Mouse (Mus musculus): ENCODE data around the gene Zfp988.

The Zfp988 gene

DNA sequence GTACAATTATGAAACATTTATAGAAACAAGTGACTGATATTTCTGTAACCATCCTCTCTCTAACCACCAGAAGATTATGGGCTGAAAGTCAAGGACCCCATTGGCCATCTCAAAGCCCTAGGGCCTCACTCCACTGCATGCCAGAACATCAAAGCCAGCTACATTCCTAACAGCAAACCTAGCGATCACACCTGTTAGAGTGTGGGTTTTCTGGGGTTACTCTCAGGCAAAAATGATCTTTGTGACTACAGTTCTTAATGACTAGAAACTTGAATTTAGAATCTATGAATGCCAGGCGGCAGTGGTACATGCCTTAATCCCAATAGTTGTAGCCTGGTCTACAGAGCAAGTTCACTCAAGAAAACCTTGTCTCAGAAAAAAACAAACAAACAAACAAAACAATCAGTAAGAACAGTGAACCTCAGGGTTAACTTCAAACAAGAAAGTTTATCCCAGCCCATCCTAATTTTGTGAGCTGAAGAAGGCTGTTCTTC lies 39.6 kb downstream of the Zfp988 start:
- WGBS, result 88% methylated on average over 2 of the region's 2 CpGs

DNA sequence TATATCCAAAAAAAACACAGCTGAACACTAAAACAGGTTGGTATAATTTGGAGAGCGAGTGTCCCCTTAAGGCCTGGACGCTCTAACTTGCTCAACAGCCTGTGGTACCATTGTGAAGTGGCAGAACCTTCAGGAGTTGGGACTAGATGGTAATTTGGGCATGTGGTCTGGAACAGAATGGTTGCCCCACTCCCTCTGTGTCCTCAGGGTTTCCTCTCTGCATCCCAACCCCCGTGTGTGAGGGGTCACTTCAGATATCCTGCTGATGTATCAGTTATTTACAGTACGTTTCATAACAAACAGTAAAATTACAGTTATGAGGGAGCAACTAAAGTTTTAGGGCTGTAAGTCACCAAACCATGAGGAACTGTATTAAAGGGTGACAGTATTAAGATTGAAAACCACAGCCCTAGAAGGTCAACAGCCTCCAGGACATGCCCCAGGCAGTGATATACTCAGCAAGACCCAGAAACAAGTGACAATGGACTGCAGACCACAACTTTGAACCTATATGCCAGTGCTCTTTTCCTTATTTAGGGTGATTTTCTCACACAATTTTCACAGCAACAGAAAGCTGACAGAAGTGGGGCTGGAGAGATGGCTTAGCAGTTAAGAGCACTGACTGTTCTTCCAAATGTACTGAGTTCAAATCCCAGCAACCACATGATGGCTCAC lies 41.0 kb downstream of the Zfp988 start:
- 64% methylated on average over 4 of the region's 4 CpGs for WGBS

DNA sequence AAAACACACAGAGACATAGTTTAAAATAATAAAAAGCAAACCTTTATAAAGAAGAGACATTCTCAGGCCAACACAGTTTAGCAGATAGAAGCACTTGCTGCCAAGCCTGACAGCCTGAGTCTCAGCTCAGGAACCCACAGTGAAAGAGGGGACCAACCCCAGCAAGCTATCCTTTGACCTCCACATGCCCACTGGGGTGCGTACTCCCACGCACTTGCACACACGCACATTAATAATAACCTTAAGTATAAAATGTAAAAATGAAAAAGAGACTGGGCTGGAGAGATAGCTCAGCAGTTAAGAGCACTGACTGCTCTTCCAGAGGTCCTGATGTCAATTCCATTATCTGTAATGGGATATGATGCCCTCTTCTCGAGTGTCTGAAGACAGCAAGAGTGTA lies 41.8 kb downstream of the Zfp988 start:
- WGBS, result 73% methylated on average over 4 of the region's 4 CpGs

DNA sequence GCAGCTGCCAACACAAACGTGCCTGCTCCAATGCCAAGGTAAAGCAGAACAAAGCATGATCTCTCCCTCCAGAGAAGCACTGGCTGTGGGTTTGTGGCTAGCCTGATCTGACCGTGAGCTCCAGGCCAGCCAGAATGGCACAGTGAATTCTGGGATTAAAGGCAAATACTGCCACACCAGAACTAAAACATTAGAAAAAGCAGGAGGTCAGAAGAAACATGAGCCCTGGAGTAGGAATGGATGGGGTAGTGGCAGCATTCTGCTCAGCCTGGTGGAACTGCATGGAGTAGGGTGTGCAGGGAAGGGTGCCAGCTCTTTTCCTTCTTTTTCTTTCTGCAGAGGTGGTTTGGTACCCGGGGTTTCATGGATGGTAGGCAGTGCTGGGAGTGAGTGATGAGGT lies 42.4 kb downstream of the Zfp988 start:
- 89% methylated on average over 2 of the region's 3 CpGs for WGBS

DNA sequence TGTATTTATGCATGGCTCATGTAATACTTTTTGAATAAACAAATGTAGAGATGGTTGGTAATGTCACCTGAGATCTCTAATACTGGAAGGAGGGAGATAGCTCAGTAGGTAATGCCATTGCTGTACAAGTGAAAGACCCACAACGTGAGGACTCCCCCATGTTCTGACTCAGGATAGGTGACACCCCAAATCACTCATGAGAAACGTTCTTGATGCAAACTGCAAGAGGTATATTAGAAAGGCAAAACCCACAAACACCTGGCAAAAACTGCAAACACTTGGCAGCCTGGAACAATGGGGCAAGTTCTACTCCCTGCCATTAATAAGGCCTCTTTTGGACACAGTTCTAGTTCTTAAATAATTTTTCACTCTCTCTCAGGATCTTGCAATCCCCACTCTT lies 42.9 kb downstream of the Zfp988 start:
- 74% methylated on average over 2 of the region's 2 CpGs for WGBS

DNA sequence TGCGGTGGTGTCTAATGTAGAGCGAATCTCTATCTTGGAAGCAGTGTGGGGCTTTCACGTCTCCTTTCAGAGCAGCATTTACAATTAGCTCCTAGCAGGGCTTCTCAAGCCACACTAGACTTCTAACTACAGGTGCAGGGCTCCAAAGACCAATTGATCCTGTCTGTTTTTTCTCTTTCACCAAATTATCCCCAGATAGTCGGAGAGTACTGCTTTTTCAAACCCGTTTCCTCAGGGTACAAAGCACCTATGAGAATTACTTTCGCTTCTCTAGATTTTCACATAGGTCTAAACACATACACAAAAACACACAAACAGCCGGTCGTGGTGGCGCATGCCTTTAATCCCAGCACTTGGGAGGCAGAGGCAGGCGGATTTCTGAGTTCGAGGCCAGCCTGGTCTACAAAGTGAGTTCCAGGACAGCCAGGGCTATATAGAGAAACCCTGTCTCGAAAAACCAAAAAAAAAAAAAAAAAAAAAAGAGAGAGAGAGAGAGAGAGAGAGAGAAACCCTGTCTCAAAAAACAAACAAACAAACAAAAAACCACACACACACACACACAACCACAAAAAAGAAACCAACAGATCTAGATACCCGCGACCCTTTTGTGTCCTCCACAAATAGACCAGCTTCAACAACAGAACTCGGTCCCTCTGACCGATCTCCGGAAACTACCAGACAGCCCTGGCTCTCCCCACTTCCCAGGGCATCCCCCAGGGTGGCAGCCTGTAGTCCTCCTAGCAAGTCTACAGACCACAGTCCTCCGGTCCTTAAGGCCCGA lies 43.6 kb downstream of the Zfp988 start:
- 89% methylated on average over 18 of the region's 19 CpGs for WGBS

DNA sequence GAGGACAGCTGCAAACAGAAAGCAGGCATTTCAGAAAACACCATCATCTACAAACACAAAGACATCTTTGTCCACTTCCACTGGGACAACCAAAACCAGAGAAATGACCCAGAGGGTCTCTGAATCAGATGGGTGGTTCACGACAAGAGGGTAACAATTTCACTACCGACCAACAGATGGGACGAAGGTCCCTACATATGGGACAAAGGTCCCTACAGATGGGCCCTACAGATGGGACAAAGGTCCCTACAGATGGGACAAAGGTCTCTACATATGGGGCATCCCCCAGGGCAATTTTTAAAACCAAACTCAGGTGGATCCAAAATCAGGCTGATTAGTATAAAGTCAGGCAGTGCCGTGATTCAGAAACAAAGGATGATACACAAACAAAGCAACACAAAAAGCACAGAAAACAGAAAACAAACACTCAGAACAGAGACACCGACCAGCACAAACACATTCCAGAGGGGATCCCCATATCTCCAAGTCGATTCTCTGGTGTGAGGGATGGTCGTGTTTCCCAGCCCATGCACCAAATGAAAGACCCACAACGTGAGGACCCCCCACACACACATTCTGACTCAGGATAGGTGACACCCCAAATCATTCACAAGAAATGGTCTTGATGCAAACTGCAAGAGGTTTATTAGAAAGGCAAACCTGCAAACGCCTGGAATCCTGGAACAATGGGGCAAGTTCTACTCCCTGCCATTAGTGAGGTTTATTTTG lies 44.4 kb downstream of the Zfp988 start:
- 79% methylated on average over 9 of the region's 9 CpGs for WGBS

DNA sequence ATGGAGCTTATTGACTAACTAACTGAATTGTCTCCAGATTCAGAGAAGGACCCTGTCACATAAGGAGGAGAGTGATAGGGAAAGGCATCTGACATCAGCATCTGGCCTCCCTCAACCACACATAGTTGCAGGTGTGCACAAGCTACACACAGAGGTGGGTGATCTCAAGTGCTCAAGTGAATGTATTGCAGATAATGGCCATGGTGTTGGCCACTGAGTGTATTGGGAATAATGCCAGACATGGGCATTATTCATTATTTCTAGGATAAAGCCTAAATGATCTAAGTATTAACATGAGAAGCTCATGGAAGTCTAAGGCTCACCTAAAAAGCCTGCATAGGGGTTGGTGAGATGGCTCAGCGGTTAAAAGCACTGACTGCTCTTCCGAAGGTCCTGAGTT lies 45.1 kb downstream of the Zfp988 start:
- WGBS, result 82% methylated on average over 2 of the region's 2 CpGs

DNA sequence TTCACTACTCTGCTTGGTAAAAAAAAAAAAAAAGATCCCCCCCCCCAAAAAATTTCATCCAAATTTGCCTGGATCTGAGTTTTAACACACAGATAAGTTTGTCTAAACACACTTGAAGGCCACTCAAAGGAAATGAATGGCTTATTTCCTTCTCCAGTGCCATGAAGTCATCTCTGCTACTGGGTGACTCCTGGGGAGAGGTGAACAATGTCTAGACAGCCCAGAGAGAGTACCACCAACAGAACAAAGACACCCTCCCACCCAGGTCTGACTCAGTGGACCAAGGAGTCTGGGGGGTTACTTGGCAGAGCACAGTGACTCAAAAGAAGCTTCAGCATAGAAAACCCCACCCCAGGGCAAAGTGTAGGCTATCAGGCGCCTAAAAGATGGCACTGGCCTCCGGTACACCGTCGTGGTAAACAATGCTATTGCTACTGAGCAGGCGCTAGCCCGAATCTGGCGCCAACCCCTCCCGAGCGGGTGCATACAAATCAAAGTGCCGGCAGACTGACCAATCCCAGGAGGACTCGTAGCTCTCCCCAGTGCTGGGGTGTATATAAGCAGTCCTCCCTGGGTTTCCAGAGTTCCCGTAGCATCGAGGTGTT lies 46.0 kb downstream of the Zfp988 start:
- 82% methylated on average over 11 of the region's 13 CpGs for WGBS

DNA sequence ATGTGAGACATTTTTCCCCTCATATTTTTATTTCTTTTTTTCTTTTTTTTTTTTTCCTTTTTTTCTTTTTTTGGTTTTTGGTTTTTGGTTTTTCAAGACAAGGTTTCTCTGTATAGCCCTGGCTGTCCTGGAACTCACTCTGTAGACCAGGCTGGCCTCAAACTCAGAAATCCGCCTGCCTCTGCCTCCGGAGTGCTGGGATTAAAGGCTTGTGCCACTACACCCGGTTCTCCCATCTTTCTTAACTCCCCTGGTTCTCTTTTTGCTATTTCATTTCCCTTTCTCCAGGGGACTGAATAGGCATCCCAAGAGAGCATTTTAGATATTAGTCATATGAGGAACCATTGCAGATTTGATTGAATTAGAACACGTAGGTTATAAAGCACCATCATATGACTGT lies 48.2 kb downstream of the Zfp988 start:
- WGBS, result 80% methylated on average over 4 of the region's 4 CpGs

DNA sequence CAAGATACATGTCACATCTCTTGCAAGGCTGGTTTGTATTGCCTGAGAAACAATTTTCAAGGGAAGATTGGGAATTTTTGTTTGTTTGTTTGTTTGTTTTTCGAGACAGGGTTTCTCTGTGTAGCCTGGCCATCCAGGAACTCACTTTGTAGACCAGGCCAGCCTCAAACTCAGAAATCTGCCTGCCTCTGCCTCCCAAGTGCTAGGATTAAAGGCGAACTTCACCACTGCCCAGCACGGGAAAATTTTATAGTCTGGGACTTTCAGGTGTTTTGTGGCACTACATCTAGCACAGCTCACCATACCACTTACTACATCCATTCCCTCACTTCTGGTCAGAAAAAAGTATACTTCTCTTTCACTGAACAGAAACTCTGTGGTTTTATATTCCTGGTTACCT lies 50.6 kb downstream of the Zfp988 start:
- WGBS, result no CpG with 5 or more reads among the region's 3 CpGs

DNA sequence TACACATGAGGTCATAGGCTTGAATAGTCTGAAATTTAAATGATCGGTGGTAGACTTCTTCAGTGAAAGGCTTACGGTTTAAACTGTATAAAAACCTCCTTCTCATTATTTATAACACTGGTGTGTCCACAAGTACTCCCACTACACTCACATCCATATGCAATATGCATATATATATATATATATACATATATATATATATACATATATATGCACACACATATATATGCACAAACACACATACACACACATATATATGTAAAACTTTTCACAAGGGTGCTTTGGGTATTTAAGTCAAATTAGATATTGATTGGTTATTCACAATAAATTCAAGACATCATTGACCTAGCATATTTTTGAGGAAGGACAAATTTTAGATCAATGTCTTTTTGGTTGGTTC lies 51.7 kb downstream of the Zfp988 start:
- WGBS, result no CpG with 5 or more reads among the region's 2 CpGs

DNA sequence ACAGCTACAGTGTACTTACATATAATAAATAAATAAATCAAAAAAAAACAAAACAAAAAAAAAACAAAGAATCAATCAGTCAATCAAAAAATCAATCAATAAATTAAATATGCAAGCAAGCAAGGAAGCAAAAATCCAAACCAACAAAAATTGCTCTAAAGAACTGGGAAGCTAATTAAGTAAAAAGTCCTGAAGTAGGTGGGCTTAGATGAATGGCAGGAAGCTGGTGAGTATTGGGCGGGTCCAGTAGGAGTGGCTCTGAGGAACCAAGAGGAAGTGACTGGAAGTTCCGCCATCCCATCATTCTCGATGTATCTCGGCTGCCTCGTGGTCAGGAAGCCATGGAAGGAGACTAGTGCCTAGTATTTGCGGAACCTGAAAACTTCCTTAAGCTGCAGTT lies 55.5 kb downstream of the Zfp988 start, which contains the start of gene Zfp978:
Zfp978 (plus strand) TSS at position 301 of the 400 bp plus-strand sequence.
- no CpG with 5 or more reads among the region's 6 CpGs for WGBS

DNA sequence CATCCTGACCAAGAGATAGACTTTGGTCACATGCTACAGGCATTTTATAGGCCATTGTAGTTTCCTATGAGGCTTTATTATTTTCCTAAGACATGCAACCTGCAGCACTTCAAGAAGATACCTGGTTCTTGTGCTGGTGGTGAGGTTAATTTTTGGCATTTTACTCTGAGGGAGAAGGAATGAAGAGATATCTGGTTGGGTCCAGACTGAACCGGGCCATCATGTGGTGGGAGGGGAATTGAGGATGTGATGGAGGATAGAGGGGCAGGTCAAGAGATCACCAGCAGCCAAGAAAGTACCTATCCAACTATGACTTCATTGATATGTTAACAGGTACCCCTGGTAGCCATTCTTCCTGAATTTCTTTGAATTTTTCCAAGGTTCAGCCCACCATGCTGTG lies 56.4 kb downstream of the Zfp988 start:
- WGBS, result no CpG with 5 or more reads among the region's 1 CpGs

DNA sequence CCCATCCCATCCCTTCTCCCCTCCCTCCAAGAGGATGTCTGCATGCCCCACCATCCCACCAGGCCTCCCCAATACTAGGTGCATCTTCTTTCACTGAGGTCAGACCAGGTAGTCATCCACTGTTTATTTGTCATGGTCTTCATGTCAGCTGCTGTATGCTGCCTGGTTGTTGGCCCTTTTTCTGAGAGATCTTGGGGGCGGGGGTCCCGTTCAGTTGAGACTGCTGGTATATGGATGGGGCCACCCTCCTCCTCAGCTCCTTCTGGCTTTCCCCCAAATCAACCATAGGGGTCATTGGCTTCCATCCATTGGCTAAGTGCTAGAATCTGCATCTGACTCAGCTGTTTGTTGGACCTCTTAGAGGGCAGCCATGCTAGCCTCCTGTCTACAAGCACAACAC lies 64.1 kb downstream of the Zfp988 start:
- WGBS, result no CpG with 5 or more reads among the region's 2 CpGs

DNA sequence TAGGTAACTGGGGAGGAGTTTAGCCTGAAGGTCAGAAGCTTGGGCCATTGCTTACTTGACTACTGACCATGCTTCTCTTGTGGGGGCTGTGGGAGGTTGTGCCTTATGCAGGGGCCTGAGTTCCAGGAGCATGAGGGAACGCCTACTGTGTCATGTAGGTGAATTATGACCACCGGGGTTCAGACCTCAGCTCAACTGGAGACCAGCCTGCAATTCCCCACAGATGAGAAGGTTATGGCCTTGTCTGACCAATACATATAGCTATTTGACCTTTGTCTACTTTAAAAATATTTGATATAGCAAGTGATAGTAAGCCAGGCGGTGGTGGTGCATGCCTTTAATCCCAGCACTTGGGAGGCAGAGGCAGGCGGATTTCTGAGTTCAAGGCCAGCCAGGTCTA lies 77.7 kb downstream of the Zfp988 start:
- 84% methylated on average over 4 of the region's 4 CpGs for WGBS
